Mouse (Mus musculus) CD4-positive helper T cell, adult 2 months (primary cell): Measurements from ENCODE around the gene Prpsap1.
"Not testable (repeated sequence)": the region's sequence is repeated elsewhere in the genome, so short reads cannot be mapped to it uniquely, and the experiment has no call there.

Experiments used
- DNase-seq: peaks from one replicate; pipeline ENCODE4 v3.0.0-alpha.2; 2012; ENCODE audit warnings: low read depth, missing footprints, low spot score

Prpsap1 gene

DNA sequence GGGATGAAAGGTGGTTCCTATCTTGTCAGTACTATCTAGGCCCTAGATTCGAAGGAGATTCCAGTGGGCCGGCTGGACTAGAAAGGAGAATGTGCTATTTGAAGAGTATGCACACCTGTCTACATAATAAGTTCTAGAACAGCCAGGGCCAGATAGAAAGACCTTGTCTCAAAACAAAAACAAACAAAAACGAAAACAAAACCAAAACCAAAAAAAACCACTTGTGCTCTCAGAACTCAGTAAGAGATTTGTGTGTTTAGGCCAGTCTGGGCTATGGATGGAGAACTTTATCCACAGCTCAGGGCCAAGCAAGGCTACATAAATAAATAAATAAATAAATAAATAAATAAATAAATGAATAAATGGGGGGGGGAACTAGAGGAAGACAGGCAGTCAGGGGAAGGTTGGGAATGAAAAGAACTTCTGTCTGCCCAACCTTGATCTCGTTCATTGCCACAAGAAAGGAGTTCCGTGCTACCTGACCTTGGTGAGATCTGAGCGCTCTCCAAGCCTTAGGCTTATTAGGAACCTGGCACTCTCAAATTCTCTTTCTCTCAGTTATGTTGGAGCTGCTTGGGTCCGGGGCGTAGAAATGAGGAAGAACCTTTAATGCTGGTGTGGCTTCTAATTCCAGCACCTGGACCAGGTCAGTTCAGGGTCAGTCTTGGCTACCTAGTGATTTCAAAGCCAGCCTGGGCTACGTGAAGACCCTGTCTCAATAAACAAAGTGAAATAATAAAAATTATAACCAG, 64.0 kb downstream of the Prpsap1 start:
- DNase-seq, result peak; percentile 43

DNA sequence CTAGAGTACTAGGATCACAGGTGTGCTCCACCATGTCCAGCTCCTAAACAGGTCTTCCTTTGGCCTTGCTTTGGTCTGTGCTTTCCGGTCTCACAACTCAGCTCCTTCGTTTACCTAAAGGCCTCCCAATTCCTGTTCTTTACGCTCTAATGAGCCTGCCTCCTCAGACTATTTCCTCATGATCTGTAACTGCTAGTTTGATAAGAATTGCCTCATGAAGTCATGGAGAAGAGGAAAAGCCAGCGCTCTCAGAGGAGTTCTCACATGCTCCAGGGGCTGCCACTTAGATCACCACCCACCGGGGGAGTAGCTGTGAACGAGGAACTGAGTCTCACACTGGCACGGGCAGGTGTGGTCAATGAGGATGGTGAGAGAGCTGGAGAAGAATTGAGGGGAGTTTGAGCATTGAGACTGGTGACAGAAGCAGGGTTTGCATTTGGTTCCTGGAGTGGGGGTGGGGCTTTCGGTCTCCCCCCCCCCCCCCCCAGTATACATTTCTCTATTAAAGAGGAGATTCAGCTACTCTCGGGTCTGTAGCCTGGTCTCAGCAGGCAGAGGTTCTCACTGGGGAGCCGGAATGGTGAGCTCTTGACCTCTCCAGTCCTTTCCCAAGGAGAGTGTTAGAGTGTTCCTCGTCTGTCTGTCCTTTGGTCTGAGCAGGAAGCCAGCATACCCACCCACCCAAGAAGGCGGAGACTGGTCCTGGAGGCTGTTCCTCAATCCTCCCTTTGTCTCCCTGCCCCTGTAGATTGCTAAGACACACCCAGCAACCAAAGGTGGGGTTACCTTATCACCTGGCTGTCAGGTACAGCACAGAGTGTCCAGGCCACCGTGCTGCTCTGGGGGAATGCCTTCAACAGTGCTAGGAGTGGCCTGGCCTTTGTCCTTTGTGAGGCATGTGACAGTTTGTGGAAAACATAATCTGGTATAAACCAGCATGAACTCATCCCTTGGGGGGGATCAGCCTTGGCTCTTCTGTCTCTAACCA, 64.8 kb downstream of the Prpsap1 start:
- no peak for DNase-seq

DNA sequence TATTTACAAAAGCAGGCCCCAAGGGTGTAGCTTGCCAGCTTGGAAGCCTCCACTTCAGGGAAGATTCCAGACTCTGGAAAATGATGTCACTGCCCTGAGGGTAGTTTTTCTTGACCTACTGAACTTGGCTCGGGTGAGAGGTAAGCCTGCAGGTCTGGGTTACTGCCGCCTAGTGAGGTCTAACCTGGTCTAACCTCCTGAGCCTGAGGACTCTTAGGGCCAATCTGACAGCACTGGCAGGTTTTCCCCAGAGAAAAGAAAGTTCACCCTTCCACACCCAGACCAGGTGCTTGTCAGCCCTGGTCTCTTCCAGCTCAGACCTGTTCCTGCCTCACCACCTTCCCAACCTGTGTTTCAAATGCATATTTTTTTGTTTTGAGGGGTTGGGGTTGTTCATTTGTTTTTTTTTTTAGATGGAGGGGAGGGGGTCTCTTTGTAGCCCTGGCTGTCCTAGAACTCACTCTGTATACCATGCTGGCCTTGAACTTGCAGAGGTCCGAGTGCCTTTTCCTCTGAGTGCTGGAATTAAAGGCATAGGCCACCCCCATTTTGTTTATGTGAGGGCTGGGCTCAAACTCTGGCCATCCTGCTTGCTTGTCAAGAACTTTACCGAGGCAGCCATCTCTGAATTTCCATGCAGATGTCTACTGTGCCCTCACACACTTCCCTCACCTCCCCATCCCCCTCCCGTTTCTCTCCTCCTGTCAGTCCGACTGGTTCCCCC, 67.0 kb downstream of the Prpsap1 start:
- no peak for DNase-seq

DNA sequence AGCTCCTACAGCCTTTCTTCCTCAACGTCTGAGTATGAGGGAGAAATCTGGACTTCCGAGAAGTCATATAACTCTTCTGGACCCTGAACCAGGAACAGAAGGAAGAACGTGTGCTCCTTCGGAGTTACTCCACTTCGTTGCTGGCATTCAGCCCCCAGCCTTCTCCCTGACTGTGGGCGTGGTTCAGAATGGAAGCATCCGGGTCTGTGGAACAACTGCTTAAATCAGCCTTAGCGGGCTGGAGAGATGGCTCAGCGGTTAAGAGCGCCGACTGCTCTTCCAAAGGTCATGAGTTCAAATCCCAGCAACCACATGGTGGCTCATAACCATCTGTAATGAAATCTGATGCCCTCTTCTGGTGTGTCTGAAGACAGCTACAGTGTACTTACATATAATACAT, 67.7 kb downstream of the Prpsap1 start:
- not testable (repeated sequence) for DNase-seq

DNA sequence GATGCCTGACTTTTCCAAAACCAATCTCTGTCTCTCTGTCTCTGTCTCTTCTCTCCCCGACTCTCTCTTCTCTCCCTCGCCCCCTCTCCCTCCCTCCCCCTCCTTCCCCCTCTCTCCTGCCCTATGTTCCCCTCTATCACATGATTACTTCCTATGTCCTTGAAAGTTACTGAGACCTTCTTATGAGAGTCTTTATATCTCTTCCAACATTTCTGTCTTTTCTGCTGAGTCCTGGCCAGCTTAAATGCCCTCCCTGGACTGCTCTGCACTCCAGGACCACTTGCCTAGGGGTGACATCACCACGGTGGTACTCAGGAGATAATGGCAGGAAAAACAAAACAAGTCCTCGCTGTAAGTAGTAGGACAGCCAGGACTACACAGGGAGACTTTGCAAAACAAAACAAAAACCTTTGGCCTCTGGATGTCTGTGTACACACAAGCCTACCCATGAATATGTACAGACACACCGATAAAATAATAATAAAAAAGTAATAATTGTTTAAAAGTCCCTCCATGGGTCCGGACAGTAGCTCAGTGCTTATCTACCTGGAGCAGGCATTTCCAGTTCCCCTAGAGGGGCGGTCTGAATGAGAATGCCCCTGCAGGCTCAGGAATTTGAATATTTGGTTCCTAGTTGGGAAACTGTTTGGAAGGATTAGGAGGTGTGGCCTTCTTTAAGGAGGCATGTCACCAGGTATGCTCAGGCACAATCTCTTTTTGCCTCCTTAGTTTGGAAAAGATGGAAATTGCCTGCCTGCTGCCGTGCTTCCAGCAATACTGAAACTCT, 69.2 kb downstream of the Prpsap1 start:
- DNase-seq, result no peak

DNA sequence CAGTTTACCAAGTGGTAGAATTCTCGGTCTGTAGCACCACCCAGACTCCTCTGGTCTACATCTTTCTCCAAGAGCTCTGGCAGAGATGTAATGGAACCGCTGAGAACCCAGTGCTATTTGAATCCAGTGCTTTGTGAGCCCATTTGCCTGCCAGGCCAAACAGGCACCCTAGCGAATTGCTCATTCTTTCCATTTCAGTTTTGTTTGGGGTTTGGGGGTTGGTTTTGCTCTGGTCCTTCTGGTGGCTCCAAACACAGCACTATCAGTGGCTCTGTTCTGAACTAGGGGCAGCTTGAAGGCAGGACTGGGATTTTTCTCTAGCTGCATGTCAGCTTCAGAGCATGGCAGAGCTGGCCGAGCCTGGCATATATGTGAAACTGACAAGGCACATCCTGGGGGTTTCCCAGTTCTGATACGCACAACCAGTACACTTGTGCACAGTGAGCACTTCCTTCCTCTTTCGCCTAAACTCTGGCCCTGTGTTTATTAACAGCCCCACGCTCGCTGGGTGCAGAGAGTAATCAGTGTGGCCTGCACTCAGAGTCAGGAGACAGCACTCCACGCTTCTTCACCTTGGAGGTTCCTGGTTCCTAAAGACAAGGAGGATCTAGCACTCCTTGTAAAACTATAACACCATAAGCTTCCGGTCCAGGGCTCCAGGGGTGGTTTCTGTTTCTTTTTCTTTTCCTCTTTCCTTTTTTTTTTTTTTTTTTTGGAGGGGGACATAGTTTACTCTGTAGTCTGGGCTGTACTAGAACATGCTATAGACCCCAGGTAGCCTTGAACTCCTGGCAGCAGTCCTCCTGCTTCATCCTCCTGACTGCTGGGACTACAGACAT, 70.0 kb downstream of the Prpsap1 start:
- peak; percentile 89 for DNase-seq

DNA sequence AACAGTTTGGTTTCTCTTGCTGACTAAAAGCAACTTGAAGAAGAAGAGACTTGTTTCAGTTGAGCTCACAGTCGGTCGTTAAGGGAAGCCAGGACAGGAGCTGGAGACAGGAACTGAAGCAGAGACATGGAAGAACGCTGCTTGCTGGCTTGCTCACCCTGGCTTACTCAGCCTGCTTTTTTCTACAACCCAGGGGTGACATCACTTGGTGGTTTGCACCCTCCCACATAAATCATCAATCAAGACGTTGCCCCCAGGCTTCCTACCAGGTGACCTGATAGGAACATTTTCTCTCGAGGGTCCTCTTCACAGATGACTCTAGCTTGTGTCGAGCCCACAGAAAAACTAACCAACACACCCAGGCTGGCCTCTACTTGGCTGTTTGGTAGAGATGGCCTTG, 70.8 kb downstream of the Prpsap1 start:
- peak; percentile 58 for DNase-seq

DNA sequence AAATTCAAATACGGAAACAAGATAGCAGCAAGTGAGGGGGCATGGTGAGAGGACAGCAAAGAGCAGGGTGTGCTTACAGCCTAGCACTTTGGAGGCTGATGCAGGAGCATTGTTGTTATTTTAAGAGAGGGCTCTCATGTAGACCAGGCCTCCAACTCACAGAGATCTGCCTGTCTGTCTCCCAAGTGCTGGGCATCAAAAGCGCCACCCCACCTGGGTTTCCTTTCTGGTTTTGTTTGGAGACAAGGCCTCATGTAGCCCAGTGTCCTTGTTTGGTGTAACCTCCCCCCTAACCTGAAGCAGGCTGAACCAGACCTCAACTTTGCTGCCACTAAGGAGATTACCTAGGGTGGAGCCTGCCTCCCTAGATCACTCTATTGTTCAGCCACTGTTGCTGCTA, 71.4 kb downstream of the Prpsap1 start:
- DNase-seq, result no peak

DNA sequence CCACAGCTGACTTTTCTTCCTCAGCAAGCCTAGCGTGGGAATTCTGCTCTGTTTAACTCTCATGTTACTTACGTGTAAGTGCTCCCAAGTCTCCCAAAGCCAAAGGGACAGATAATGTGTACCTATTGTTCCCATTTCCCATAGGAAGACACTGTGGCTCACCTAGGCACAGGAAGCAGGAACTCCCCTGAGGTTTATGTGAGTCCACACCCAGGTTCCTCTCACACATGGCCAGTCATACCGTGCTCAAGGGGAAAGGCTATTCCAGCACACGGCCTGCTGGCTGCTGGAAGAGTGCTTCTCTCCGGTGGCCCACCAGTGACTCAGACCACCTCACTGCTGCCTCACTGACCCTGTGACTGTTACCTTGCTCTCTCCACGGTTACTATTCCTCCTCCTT, 72.9 kb downstream of the Prpsap1 start:
- no peak for DNase-seq
